Mouse (Mus musculus) liver, embryonic 12.5 days (tissue): ENCODE data around the gene Trex1. TPM values are rescaled to one million over a fixed set of nuclear protein-coding genes. Genes with fewer than 3 reads are reported as not detected.

Experiments used
- ATAC-seq: fragments of 200-750 bp; cut with Nextera tagmentation; 2 replicates; pipeline ENCODE4 v1.8.0; 2017; ENCODE audit warnings: moderate number of reproducible peaks, mild to moderate bottlenecking, moderate library complexity
- H3K27ac ChIP-seq: fragments of 300-500 bp; sonication (generic); 2 replicates; pipeline ENCODE4 v1.5.1; 2016; ENCODE audit warnings: mild to moderate bottlenecking
- H3K27me3 ChIP-seq: fragments of 300-500 bp; sonication (generic); replicated peaks from 2 replicates; pipeline ENCODE4 v1.6.1; 2016; ENCODE audit warnings: mild to moderate bottlenecking, moderate library complexity
- H3K36me3 ChIP-seq: fragments of 300-500 bp; sonication (generic); 2 replicates; pipeline ENCODE4 v1.6.1; 2016; ENCODE audit warnings: mild to moderate bottlenecking, moderate library complexity
- H3K4me1 ChIP-seq: fragments of 300-500 bp; sonication (generic); 2 replicates; pipeline ENCODE4 v1.6.1; 2016
- H3K4me2 ChIP-seq: fragments of 300-500 bp; sonication (generic); 2 replicates; pipeline ENCODE4 v1.6.1; 2016; ENCODE audit warnings: mild to moderate bottlenecking, moderate library complexity
- H3K4me3 ChIP-seq: fragments of 300-500 bp; sonication (generic); 2 replicates; pipeline ENCODE4 v1.5.1; 2016; ENCODE audit warnings: mild to moderate bottlenecking, moderate library complexity
- H3K9ac ChIP-seq: fragments of 300-500 bp; sonication (generic); 2 replicates; pipeline ENCODE4 v1.6.1; 2016; ENCODE audit warnings: mild to moderate bottlenecking, moderate library complexity
- H3K9me3 ChIP-seq: fragments of 300-500 bp; sonication (generic); replicated peaks from 2 replicates; pipeline ENCODE4 v1.6.1; 2016; ENCODE audit warnings: mild to moderate bottlenecking, moderate library complexity
- WGBS: fragments of 180-500 bp; shearing (Covaris S2); methylation state at CpG from one replicate; pipeline ENCODE4 v1.1.7; 2016; ENCODE audit not compliant: insufficient replicate concordance; 5-methylcytosine and 5-hydroxymethylcytosine counted together
- polyA plus RNA-seq: library from polyadenylated mRNA; unstranded; fragments of >200 nt; fragmentation: Nextera tagmentation; extraction: Ambion mirVana; gene quantifications from 2 replicates; pipeline ENCODE4 v1.2.1, GENCODE M21; 2016

Trex1 gene
- polyA plus RNA-seq, 1 experiment from 2014 or later, result 8.8 TPM

DNA sequence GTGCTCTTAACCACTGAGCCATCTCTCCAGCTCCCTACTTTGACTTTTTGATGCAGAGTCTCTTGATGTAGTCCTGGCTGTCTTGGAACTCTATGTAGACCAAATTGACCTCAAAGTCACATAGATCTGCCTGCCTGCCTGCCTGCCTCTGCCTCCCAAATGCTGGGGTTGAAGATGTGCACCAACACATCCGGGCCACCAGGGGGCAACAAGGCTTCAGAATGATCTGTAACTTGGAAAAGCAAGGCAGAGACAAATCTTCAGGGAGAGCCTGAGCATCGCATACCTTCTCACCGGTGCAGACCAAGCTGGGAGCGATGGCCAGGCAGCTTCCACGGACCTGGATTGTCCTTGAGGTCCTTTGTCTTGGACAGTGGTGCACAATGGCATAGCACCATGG, 13.2 kb downstream of the Trex1 start:
- no peak overlapping the region for H3K4me3 ChIP-seq
- no peaks in the 10 kb centered on the region for H3K27me3 ChIP-seq
- H3K36me3 ChIP-seq, result no peaks in the 10 kb centered on the region
- no peak overlapping the region for H3K9ac ChIP-seq
- H3K4me1 ChIP-seq, result peaks cover 10% of the 10 kb centered on the region
- no peak for ATAC-seq
- H3K4me2 ChIP-seq, result no peak overlapping the region
- no peak overlapping the region for H3K27ac ChIP-seq
- WGBS, result 25% methylated on average over 5 of the region's 5 CpGs
- H3K9me3 ChIP-seq, result no peaks in the 10 kb centered on the region

DNA sequence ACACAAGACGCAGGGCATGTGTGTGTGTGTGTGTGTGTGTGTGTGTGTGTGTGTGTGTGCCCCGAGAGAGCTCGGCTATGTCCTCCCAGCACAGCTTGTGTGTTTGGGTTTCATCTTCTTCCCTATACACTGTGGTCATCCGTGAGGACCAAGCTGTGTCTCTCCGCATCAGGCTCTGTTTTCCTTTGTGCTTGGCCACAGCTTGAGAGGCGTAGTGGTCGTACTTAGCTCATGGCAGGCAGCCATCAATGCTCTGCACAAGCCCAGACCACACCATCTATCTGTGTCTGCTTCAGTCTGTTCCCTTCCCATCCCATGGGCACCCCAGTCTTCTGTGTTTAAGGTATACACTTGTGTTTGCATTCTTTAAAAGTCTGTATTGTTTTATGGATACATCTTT, 18.2 kb downstream of the Trex1 start:
- Histone ChIP-seq H3K27ac (no peak overlapping the region), H3K9me3 (no peaks in the 10 kb centered on the region), H3K27me3 (peaks cover 17% of the 10 kb centered on the region), H3K36me3 (no peaks in the 10 kb centered on the region), H3K4me3 (no peak overlapping the region), H3K9ac (no peak overlapping the region), H3K4me1 (peaks cover 31% of the 10 kb centered on the region), H3K4me2 (no peak overlapping the region)
- ATAC-seq, result no peak
- WGBS, result 74% methylated on average over 7 of the region's 7 CpGs

DNA sequence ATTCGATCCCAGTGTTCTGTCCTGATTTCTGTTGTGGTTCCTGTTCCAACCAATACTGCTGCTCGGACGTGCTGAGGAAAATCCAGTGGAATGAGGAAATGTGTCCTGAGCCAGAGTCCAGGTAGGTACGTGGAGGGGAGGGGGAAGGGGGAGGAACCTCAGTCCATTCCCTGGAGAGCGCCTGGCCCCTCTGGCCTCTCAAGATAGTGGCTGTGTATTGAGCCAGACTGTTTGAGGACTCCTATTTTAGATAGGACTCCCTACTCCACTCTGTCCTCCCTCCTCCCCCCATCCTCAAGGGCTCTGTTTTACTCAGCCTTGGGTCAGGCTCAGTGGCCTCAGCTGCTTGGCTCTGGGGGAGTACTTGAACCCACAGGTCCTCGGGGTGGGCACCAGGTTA, 18.6 kb downstream of the Trex1 start:
- WGBS, result 44% methylated on average over 6 of the region's 6 CpGs
- no peak overlapping the region for H3K4me2 ChIP-seq
- no peak overlapping the region for H3K4me3 ChIP-seq
- H3K9me3 ChIP-seq, result no peaks in the 10 kb centered on the region
- ATAC-seq, result peak; percentile 36; the same call in 1 of the 2 replicates
- H3K27me3 ChIP-seq, result peaks cover 17% of the 10 kb centered on the region
- H3K9ac ChIP-seq, result no peak overlapping the region
- H3K36me3 ChIP-seq, result no peaks in the 10 kb centered on the region
- peaks cover 31% of the 10 kb centered on the region for H3K4me1 ChIP-seq
- no peak overlapping the region for H3K27ac ChIP-seq

DNA sequence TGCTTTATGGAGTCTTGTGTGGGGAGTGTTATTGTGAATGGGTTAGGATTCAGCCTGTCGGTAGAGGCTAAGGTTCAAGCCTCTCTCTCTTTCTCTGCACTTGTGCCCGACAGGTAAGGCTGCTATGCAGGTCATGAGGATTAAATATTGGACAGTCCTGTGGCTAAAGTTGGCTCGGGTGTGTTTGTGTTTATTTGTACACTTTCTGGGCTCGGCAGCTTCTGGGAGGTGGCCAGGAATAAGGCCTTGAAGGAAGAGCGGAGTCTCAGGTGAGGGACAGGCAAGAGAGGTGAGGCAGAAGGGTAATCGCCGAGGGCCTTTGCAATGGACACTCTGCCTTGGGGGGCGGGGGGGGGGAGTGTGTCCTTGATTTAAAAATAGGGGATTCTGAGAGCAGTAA, 19.3 kb downstream of the Trex1 start:
- no peak overlapping the region for H3K4me3 ChIP-seq
- no peak for ATAC-seq
- no peaks in the 10 kb centered on the region for H3K9me3 ChIP-seq
- no peak overlapping the region for H3K27ac ChIP-seq
- H3K9ac ChIP-seq, result no peak overlapping the region
- H3K4me2 ChIP-seq, result no peak overlapping the region
- WGBS, result 75% methylated on average over 8 of the region's 8 CpGs
- H3K4me1 ChIP-seq, result peaks cover 31% of the 10 kb centered on the region
- peaks cover 17% of the 10 kb centered on the region for H3K27me3 ChIP-seq
- H3K36me3 ChIP-seq, result no peaks in the 10 kb centered on the region

DNA sequence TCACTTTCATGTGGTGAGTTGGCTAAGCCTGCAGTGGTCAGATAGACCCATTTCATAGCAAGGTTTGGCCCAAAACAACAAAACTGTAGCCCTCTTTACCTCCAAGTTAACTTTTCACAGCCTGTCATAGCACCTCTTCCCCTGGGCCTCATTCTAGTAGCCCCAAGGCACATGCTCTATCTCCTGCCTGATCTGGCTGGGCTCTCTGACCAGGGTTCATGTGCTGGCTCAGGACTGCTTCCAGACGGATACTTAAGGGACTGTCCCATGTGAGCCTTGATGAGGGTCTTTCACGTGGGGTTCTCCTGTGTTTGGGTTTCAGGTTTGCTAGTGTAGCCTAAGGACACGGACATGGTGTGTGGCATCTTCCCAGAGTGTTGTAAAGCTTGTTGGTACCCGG, 19.9 kb downstream of the Trex1 start:
- H3K4me2 ChIP-seq, result peak overlapping the region; percentile 89
- no peaks in the 10 kb centered on the region for H3K9me3 ChIP-seq
- H3K27me3 ChIP-seq, result peaks cover 17% of the 10 kb centered on the region
- no peak overlapping the region for H3K4me3 ChIP-seq
- ATAC-seq, result no peak
- 63% methylated on average over 4 of the region's 4 CpGs for WGBS
- no peak overlapping the region for H3K27ac ChIP-seq
- H3K36me3 ChIP-seq, result no peaks in the 10 kb centered on the region
- peaks cover 31% of the 10 kb centered on the region for H3K4me1 ChIP-seq
- H3K9ac ChIP-seq, result no peak overlapping the region

- Histone ChIP-seq H3K9me3 (no peaks in the 10 kb centered on the region), H3K4me1 (peaks cover 31% of the 10 kb centered on the region), H3K4me3 (peak overlapping the region; percentile 65), H3K36me3 (no peaks in the 10 kb centered on the region), H3K4me2 (peak overlapping the region; percentile 89), H3K27me3 (peaks cover 17% of the 10 kb centered on the region), H3K27ac (0 out of 2 replicates have a peak overlapping the region, but pooled peaks have one; percentile 14), H3K9ac (peak overlapping the region; percentile 70)
- ATAC-seq, result peak; percentile 44
- WGBS, result 25% methylated on average over 8 of the region's 8 CpGs
These were observed 20.6 kb downstream of the Trex1 start for GRCm38 (mm10) chr9:109038901-109039364.

- H3K9me3 ChIP-seq, result no peaks in the 10 kb centered on the region
- peak; percentile 80 for ATAC-seq
- H3K4me2 ChIP-seq, result peak within 1 kb of the TSS; percentile 89
- H3K4me1 ChIP-seq, result peaks cover 31% of the 10 kb centered on the region
- peak within 1 kb of the TSS; percentile 14; the same call in 1 of the 2 replicates for H3K27ac ChIP-seq
- no peaks in the 10 kb centered on the region for H3K36me3 ChIP-seq
- under 1% methylated on average over 34 of the region's 40 CpGs for WGBS
- H3K27me3 ChIP-seq, result peaks cover 17% of the 10 kb centered on the region
- H3K9ac ChIP-seq, result peak within 1 kb of the TSS; percentile 70
- H3K4me3 ChIP-seq, result peak within 1 kb of the TSS; percentile 65
These were observed 21.2 kb downstream of the Trex1 start, which contains the start of gene Shisa5 for GRCm38 (mm10) chr9:109038086-109038895. Shisa5 (plus strand) TSS chr9:109038565.

DNA sequence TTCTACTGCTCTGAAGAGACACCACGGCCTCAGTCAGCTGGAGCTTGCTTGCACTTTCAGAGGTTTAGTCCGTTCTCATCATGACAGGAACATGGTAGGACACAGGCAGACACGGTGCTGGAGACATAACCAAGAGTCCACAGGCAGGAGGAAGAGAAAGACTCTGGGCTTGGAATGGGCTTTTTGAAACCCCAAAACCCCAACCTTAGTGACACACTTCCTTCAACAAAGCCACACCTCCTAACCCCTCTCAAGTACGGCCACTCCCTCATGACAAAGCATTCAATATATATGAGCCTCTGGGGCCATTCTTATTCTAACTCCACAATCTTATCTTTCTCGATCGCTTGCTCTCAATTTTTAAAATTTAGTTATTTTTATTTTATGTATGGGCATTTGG, 27.1 kb downstream of the Trex1 start:
- no peak overlapping the region for H3K4me3 ChIP-seq
- no peaks in the 10 kb centered on the region for H3K9me3 ChIP-seq
- no peak overlapping the region for H3K9ac ChIP-seq
- no peak overlapping the region for H3K4me2 ChIP-seq
- peaks cover 13% of the 10 kb centered on the region for H3K4me1 ChIP-seq
- no peaks in the 10 kb centered on the region for H3K36me3 ChIP-seq
- ATAC-seq, result peak; percentile 70; the same call in 1 of the 2 replicates
- no peak overlapping the region for H3K27ac ChIP-seq
- no peaks in the 10 kb centered on the region for H3K27me3 ChIP-seq
- 51% methylated on average over 6 of the region's 6 CpGs for WGBS

DNA sequence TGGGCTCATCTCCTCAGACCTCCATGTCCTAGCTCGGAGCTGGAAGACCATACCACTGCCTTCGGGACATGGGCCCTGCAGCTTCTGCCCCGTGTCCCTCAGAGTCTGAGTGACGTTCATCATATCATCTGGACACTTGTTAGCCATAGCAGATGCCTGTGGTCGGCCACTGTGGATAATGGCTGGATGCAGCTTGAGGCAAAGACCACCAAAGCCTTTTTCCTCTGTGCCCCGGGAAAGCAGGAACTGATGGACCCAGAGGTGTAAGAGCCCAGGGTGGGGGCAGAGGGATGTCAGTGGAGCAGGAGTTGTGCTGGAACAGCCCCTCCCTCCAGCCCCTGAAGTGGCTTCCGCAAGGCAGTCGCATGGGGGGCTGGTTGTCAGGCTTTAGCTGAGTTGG, 27.8 kb downstream of the Trex1 start:
- ATAC-seq, result no peak
- Histone ChIP-seq H3K4me1 (peaks cover 13% of the 10 kb centered on the region), H3K9ac (no peak overlapping the region), H3K4me3 (no peak overlapping the region), H3K9me3 (no peaks in the 10 kb centered on the region), H3K4me2 (no peak overlapping the region), H3K27me3 (no peaks in the 10 kb centered on the region), H3K27ac (no peak overlapping the region), H3K36me3 (no peaks in the 10 kb centered on the region)
- WGBS, result 75% methylated on average over 8 of the region's 8 CpGs

GRCm38 (mm10) chr9:109031001-109031400, 28.5 kb downstream of the Trex1 start:
- 83% methylated on average over 7 of the region's 7 CpGs for WGBS
- H3K9ac ChIP-seq, result no peak overlapping the region
- no peak overlapping the region for H3K4me3 ChIP-seq
- H3K9me3 ChIP-seq, result no peaks in the 10 kb centered on the region
- H3K4me2 ChIP-seq, result no peak overlapping the region
- no peak overlapping the region for H3K27ac ChIP-seq
- H3K27me3 ChIP-seq, result no peaks in the 10 kb centered on the region
- ATAC-seq, result no peak
- H3K4me1 ChIP-seq, result peaks cover 13% of the 10 kb centered on the region
- H3K36me3 ChIP-seq, result no peaks in the 10 kb centered on the region

GRCm38 (mm10) chr9:109030312-109030711, 29.2 kb downstream of the Trex1 start:
- no peaks in the 10 kb centered on the region for H3K27me3 ChIP-seq
- H3K4me2 ChIP-seq, result no peak overlapping the region
- no peaks in the 10 kb centered on the region for H3K9me3 ChIP-seq
- H3K9ac ChIP-seq, result no peak overlapping the region
- H3K4me1 ChIP-seq, result peaks cover 13% of the 10 kb centered on the region
- H3K27ac ChIP-seq, result no peak overlapping the region
- H3K4me3 ChIP-seq, result no peak overlapping the region
- no peaks in the 10 kb centered on the region for H3K36me3 ChIP-seq
- ATAC-seq, result no peak
- WGBS, result 49% methylated on average over 3 of the region's 3 CpGs

DNA sequence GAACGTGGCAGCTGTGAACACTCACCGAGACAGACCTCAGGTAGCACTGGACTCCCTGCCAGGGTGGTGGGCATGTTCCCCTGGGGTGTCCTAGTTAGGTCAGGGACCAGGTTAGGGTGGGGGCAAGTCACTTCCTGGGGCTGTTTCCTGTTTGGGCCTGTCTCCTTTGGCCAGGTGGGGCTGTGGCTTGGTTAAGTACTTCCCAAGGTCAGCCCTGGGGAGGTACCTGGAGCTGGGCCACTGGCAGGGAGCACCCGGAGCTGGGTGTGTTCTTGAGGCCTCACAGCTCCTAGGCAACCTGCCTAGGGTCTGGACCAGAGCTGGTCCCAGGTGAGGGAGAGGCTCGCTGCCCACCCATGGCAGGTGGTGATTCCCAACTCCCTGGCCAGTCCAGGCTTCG, 30.6 kb downstream of the Trex1 start:
- H3K27me3 ChIP-seq, result no peaks in the 10 kb centered on the region
- ATAC-seq, result no peak

More for the DNA sequence above, 30.6 kb downstream of the Trex1 start:
- H3K4me1 ChIP-seq, result peaks cover 13% of the 10 kb centered on the region
- no peak overlapping the region for H3K9ac ChIP-seq
- no peak overlapping the region for H3K4me3 ChIP-seq
- no peaks in the 10 kb centered on the region for H3K9me3 ChIP-seq
- 64% methylated on average over 5 of the region's 5 CpGs for WGBS
- H3K4me2 ChIP-seq, result no peak overlapping the region
- H3K27ac ChIP-seq, result no peak overlapping the region
- no peaks in the 10 kb centered on the region for H3K36me3 ChIP-seq
